Mouse (Mus musculus) hindbrain, embryonic 15.5 days (tissue): ENCODE data around the gene Ddx58. TPM values are rescaled to one million over a fixed set of nuclear protein-coding genes. Genes with fewer than 3 reads are reported as not detected.
A peak's percentile ranks its signal among the peaks of the same experiment; 100 is the strongest.

Source experiments
- ATAC-seq: fragments of 200-750 bp; cut with Nextera tagmentation; 2 replicates; pipeline ENCODE4 v1.8.0; 2017; ENCODE audit warnings: low read depth, moderate number of reproducible peaks, moderate TSS enrichment; ENCODE audit not compliant: low FRiP score
- H3K27ac ChIP-seq: fragments of 300-500 bp; sonication (generic); replicated peaks from 2 replicates; pipeline ENCODE4 v1.5.1; 2015; ENCODE audit warnings: mild to moderate bottlenecking, inconsistent platforms
- H3K27me3 ChIP-seq: fragments of 300-500 bp; sonication (generic); 2 replicates; pipeline ENCODE4 v1.6.1; 2015; ENCODE audit warnings: control low read depth, inconsistent platforms
- H3K36me3 ChIP-seq: fragments of 300-500 bp; sonication (generic); 2 replicates; pipeline ENCODE4 v1.6.1; 2015; ENCODE audit warnings: control low read depth, inconsistent platforms
- H3K4me1 ChIP-seq: fragments of 300-500 bp; sonication (generic); replicated peaks from 2 replicates; pipeline ENCODE4 v1.6.1; 2015; ENCODE audit warnings: control low read depth, inconsistent platforms
- H3K4me2 ChIP-seq: fragments of 300-500 bp; sonication (generic); 2 replicates; pipeline ENCODE4 v1.6.1; 2015; ENCODE audit warnings: moderate library complexity, mild to moderate bottlenecking, inconsistent platforms
- H3K4me3 ChIP-seq: fragments of 300-500 bp; sonication (generic); 2 replicates; pipeline ENCODE4 v1.5.1; 2015; ENCODE audit warnings: mild to moderate bottlenecking, inconsistent platforms
- H3K9ac ChIP-seq: fragments of 300-500 bp; sonication (generic); 2 replicates; pipeline ENCODE4 v1.6.1; 2015; ENCODE audit warnings: inconsistent platforms
- H3K9me3 ChIP-seq: fragments of 300-500 bp; sonication (generic); 2 replicates; pipeline ENCODE4 v1.6.1; 2016; ENCODE audit warnings: control low read depth, inconsistent platforms
- WGBS: fragments of 180-500 bp; shearing (Covaris S2); methylation state at CpG from one replicate; pipeline ENCODE4 v1.1.7; 2015; 5-methylcytosine and 5-hydroxymethylcytosine counted together
- polyA plus RNA-seq: library from polyadenylated mRNA; unstranded; fragments of >200 nt; fragmentation: Nextera tagmentation; extraction: Ambion mirVana; gene quantifications from 2 replicates; pipeline ENCODE4 v1.2.1, GENCODE M21; 2015

The Ddx58 gene
- polyA plus RNA-seq, 1 experiment from 2014 or later = 3.3 TPM

GRCm38 (mm10) chr4:40227886-40228285, 11.7 kb downstream of the Ddx58 start:
- Histone ChIP-seq H3K4me2 (no peak overlapping the region), H3K4me1 (no peaks in the 10 kb centered on the region), H3K27me3 (no peaks in the 10 kb centered on the region), H3K4me3 (no peak overlapping the region), H3K9me3 (no peaks in the 10 kb centered on the region), H3K9ac (no peak overlapping the region), H3K27ac (no peak overlapping the region), H3K36me3 (no peaks in the 10 kb centered on the region)
- WGBS = 91% methylated on average over 7 of the region's 7 CpGs
- ATAC-seq = no peak

DNA sequence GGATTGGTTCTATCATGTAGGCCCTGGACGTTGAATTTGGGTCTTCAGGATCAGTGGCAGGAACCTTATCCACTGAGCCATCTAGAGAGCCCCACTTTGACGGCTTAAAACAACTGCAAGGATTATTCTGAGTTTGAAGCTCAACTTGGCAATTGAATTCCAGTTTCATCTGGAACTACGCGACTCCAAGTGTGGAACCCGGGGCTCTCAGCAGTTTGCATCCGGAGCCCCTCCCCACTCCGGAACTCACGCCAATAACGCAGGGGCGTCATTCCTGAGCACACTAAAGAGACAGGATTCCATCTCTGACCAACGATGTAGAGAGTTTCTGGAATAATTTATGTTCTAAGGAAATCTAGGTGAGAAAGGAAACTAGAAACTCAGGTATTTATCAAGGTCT, 12.5 kb downstream of the Ddx58 start:
- no peak for ATAC-seq
- WGBS = 93% methylated on average over 11 of the region's 11 CpGs

GRCm38 (mm10) chr4:40226095-40226494, 13.5 kb downstream of the Ddx58 start:
- no peak overlapping the region for H3K4me2 ChIP-seq
- H3K4me3 ChIP-seq = no peak overlapping the region
- H3K9me3 ChIP-seq = no peaks in the 10 kb centered on the region
- no peak overlapping the region for H3K9ac ChIP-seq
- ATAC-seq = no peak
- no peaks in the 10 kb centered on the region for H3K27me3 ChIP-seq
- no peaks in the 10 kb centered on the region for H3K4me1 ChIP-seq
- H3K27ac ChIP-seq = no peak overlapping the region
- no peaks in the 10 kb centered on the region for H3K36me3 ChIP-seq
- 77% methylated on average over 5 of the region's 5 CpGs for WGBS

More for the DNA sequence above, 12.5 kb downstream of the Ddx58 start:
- H3K9me3 ChIP-seq = no peaks in the 10 kb centered on the region
- no peak overlapping the region for H3K9ac ChIP-seq
- H3K27me3 ChIP-seq = no peaks in the 10 kb centered on the region
- H3K4me1 ChIP-seq = no peaks in the 10 kb centered on the region
- H3K4me2 ChIP-seq = no peak overlapping the region
- H3K27ac ChIP-seq = no peak overlapping the region
- H3K4me3 ChIP-seq = no peak overlapping the region
- H3K36me3 ChIP-seq = no peaks in the 10 kb centered on the region

GRCm38 (mm10) chr4:40221876-40222585, 17.6 kb downstream of the Ddx58 start:
- WGBS = 36% methylated on average over 21 of the region's 21 CpGs
- Histone ChIP-seq H3K4me1 (no peaks in the 10 kb centered on the region), H3K27ac (no peak overlapping the region), H3K9me3 (no peaks in the 10 kb centered on the region), H3K4me3 (no peak overlapping the region), H3K9ac (no peak overlapping the region), H3K27me3 (no peaks in the 10 kb centered on the region), H3K4me2 (no peak overlapping the region), H3K36me3 (no peaks in the 10 kb centered on the region)
- no peak for ATAC-seq

DNA sequence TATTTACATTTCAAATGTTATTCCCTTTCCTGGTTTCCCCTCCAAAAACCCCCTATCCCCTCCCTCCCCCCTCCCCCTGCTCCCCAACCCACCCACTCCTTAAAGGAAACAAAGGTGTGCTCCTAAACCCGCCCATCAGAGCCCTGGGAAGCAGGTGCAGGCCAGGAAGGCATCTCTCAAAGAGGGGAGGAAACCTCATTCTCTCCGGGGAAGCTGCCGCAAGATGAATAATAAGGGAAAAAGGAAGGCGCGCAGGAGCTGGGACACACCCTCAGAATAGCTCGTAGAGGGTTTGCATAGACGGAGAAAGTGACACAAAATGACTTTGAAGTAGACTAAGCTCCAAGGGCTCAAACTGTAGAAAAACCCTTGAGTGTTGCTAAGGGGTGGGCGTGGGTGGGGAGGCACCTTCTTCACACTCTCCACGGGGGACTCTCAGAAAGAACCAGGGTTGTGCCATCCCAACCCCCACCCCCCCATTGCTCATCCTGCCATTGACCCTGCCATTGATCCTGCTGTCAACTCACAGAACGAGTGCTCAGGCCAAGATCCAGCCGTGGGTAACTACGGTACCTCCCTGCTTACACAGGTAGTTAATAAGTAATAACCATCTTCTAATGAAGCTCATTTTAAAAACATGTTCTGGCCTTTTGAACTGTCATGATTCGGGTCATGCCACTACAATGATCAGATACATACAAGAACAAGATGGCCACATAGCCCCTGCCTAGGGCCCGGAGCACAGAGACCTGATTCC, 18.4 kb downstream of the Ddx58 start:
- no peak overlapping the region for H3K9ac ChIP-seq
- H3K27me3 ChIP-seq = no peaks in the 10 kb centered on the region
- H3K4me1 ChIP-seq = no peaks in the 10 kb centered on the region
- no peak for ATAC-seq
- no peak overlapping the region for H3K4me3 ChIP-seq
- no peaks in the 10 kb centered on the region for H3K36me3 ChIP-seq
- no peak overlapping the region for H3K27ac ChIP-seq
- H3K4me2 ChIP-seq = no peak overlapping the region
- H3K9me3 ChIP-seq = no peaks in the 10 kb centered on the region
- WGBS = 31% methylated on average over 14 of the region's 14 CpGs

DNA sequence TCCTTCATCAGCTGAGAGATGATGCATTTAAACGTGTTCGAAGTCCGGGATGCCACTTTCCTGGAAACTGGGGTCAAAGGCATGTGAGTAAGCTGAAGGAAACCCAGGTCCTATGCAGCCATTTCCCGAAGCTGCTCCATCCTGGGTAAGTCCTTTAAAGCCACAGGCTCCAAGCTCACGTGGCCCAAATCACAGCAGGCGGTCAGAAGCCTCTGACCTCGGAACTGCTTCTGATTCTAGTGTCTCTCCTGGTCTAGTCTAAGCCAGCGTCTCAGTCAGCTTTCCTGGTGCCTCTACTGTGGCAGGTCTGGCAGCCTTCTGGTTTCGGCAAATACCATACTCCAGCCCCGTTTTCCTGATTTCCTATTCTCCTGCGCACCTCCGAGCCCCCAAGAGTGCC, 19.2 kb downstream of the Ddx58 start:
- peak overlapping the region; percentile 6; the same call in 1 of the 2 replicates for H3K4me2 ChIP-seq
- H3K4me1 ChIP-seq = no peaks in the 10 kb centered on the region
- H3K36me3 ChIP-seq = no peaks in the 10 kb centered on the region
- H3K27ac ChIP-seq = no peak overlapping the region
- H3K9ac ChIP-seq = no peak overlapping the region
- ATAC-seq = no peak
- no peaks in the 10 kb centered on the region for H3K27me3 ChIP-seq
- H3K4me3 ChIP-seq = no peak overlapping the region
- H3K9me3 ChIP-seq = no peaks in the 10 kb centered on the region
- WGBS = 24% methylated on average over 12 of the region's 12 CpGs

DNA sequence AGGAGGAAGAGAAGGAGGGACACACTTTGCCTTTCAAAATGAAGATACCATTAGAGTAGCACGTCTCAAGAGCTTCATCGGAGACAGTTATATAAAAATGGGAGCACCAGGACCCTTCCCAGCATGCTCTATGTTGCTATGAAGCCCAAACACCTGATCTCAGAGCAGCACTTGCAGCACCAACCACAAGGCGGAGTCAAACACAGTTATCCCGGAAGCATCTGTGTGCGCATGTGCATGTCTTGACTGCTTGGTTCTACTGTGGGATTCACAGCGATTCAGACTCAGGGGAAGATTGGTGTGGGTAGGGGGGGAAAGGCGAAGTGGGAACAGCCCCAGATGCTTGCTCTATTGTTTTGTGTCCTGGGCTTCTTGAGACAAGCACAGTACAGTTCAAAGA, 21.2 kb downstream of the Ddx58 start:
- Histone ChIP-seq H3K4me3 (no peak overlapping the region), H3K4me1 (no peaks in the 10 kb centered on the region), H3K9ac (no peak overlapping the region), H3K27me3 (no peaks in the 10 kb centered on the region), H3K27ac (no peak overlapping the region), H3K9me3 (no peaks in the 10 kb centered on the region), H3K4me2 (no peak overlapping the region), H3K36me3 (no peaks in the 10 kb centered on the region)
- no peak for ATAC-seq
- 68% methylated on average over 7 of the region's 7 CpGs for WGBS

DNA sequence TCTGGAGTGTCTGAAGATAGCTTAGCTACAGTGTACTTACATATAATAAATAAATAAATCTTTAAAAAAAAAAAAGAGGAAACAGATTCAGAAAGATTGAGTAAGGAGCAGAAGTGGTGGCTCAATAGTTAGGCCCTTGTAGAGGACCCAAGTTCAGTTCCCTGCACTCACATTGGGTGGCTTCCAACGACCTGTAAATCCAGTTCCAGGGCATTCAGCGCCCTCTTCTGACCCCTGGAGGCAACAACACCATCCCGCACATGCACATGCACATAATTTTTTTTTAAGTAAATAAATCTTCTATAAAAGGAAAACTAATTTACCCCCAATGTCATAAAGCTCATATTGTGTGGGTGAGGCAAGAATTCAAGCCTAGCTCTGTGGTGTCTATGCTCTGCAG, 21.7 kb downstream of the Ddx58 start:
- H3K27ac ChIP-seq = no peak overlapping the region
- no peak for ATAC-seq
- 58% methylated on average over 3 of the region's 3 CpGs for WGBS
- no peaks in the 10 kb centered on the region for H3K27me3 ChIP-seq
- H3K9me3 ChIP-seq = no peaks in the 10 kb centered on the region
- H3K9ac ChIP-seq = no peak overlapping the region
- H3K4me1 ChIP-seq = no peaks in the 10 kb centered on the region
- no peaks in the 10 kb centered on the region for H3K36me3 ChIP-seq
- H3K4me3 ChIP-seq = no peak overlapping the region
- H3K4me2 ChIP-seq = no peak overlapping the region

DNA sequence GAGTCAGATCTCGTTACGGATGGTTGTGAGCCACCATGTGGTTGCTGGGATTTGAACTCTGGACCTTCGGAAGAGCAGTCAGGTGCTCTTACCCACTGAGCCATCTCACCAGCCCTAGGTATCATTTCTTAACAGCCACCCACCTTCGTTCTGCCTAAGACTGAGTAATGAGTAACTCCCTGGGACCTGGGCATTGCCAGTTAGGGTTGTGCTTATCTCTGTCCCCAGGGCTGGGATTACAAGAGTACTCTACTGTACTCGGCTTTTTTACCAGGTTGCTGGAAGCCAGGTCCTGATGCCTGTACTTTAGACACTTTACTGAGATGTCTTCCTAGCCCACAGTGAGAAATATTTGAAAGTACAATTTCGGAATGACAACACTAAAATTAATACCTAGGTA, 27.5 kb downstream of the Ddx58 start:
- no peak overlapping the region for H3K27ac ChIP-seq
- 94% methylated on average over 4 of the region's 6 CpGs for WGBS
- H3K4me1 ChIP-seq = no peaks in the 10 kb centered on the region
- H3K36me3 ChIP-seq = no peaks in the 10 kb centered on the region
- no peak overlapping the region for H3K4me2 ChIP-seq
- no peak for ATAC-seq
- H3K9ac ChIP-seq = no peak overlapping the region
- H3K9me3 ChIP-seq = no peaks in the 10 kb centered on the region
- H3K4me3 ChIP-seq = no peak overlapping the region
- no peaks in the 10 kb centered on the region for H3K27me3 ChIP-seq

GRCm38 (mm10) chr4:40207701-40208100, 31.9 kb downstream of the Ddx58 start:
- no peak overlapping the region for H3K9ac ChIP-seq
- H3K9me3 ChIP-seq = no peaks in the 10 kb centered on the region
- no peaks in the 10 kb centered on the region for H3K27me3 ChIP-seq
- no peaks in the 10 kb centered on the region for H3K4me1 ChIP-seq
- WGBS = 63% methylated on average over 5 of the region's 5 CpGs
- no peak overlapping the region for H3K27ac ChIP-seq
- H3K4me3 ChIP-seq = no peak overlapping the region
- ATAC-seq = no peak
- no peaks in the 10 kb centered on the region; the same call in 1 of the 2 replicates for H3K36me3 ChIP-seq
- H3K4me2 ChIP-seq = no peak overlapping the region

DNA sequence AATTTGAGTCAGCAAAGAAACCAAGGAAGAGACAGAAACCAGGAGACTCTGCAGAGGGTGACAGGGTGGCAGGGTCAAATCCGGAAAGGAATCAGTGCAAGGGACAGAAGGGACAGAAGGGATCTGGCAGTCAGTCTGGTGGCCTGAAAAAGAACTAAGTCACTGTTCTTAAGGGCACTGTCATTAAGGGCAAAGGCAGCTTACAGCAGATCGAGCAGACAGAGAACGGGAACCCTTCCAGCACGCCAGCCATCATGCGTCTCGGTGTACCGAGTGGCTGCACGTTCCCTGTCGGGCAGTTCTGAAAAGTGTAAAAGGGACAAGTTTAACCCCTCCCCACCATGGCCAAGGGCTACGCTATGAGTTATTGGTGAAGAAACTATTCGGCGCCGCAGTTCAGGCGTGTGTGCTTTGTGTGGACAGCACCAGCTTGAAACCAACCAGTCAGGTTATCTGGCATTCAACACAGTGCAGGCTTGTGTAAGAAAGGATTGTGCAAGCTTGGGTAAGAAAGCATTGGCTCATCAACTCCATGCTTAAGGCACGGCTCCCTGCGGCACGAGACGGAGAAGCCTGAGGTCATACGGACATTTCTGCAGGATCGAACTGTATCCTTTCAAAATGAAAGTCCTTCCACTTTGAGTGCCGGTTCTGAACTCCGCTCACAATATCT, 34.3 kb downstream of the Ddx58 start:
- Histone ChIP-seq H3K27me3 (no peaks in the 10 kb centered on the region), H3K4me1 (no peaks in the 10 kb centered on the region), H3K4me3 (no peak overlapping the region), H3K27ac (no peak overlapping the region), H3K4me2 (no peak overlapping the region), H3K9me3 (no peaks in the 10 kb centered on the region), H3K36me3 (peaks cover 6% of the 10 kb centered on the region; the same call in 1 of the 2 replicates), H3K9ac (no peak overlapping the region)
- no peak for ATAC-seq
- WGBS = 92% methylated on average over 22 of the region's 22 CpGs

DNA sequence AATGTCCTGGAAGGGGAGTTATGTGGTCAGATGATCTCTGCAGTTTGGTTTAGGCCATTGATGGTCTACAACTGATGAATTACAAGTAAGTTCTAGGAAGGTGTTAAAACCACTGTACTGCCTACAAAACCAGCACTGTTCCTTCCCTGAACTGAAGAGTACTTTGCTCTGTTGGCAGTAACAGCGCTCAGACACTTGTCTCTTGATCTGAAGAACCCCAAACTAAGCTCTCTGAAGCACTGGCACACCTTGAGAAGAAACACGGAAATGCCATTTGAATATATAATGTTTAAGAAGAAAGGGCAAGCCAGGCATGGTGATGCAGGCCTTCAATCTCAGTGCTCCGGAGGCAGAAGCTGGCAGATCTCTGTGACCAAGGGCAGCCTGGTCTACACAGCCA, 35.3 kb downstream of the Ddx58 start:
- no peak overlapping the region for H3K4me3 ChIP-seq
- no peaks in the 10 kb centered on the region for H3K9me3 ChIP-seq
- no peak for ATAC-seq
- H3K4me2 ChIP-seq = no peak overlapping the region
- no peaks in the 10 kb centered on the region for H3K27me3 ChIP-seq
- no peak overlapping the region for H3K27ac ChIP-seq
- no peaks in the 10 kb centered on the region for H3K4me1 ChIP-seq
- H3K36me3 ChIP-seq = peaks cover 7% of the 10 kb centered on the region
- 98% methylated on average over 3 of the region's 3 CpGs for WGBS
- H3K9ac ChIP-seq = no peak overlapping the region
